Mouse (Mus musculus) urinary bladder, postnatal 14 days (tissue): ENCODE data around the gene Aldh3a2.

Source experiments
- DNase-seq: peaks from one replicate; pipeline ENCODE4 v3.0.0; 2021; ENCODE audit warnings: low spot score

The Aldh3a2 gene

DNA sequence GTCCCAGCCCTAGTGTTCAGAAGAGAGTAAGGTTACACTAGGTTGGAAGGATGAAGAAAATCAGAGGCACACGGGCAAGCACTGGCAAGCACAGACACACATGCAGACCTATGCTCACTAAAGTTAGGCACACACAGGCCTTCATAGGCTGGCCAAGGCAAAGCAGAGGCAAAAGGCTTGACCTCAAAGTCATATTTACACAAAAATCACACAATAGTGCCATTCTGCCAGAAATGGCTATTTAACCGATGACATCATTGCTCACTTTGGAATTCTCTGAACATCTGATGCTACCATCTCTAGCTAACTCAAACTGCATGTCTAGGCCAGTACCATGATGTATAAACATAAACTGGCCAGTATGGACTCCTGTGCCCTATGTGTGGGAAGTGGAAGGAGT is 6.7 kb upstream of the Aldh3a2 start:
- DNase-seq = no peak

DNA sequence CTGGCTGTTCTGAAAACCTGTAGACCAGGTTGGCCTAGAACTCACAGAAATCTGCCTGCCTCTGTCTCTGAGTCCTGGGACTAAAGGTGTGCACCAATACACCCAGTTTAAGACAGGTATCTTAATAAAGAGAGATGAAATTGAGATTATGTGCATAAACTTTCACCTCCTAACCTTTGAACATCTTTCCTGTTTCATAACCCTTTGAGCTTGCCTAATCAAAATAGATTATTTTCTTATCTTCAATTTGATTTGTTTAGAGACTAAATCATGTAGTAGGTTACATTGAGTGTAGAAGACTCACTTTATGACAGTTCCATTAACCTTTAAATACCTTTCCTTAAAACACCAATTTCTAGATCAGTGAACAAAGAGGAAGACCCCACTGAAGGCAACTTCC is 4.3 kb upstream of the Aldh3a2 start:
- no peak for DNase-seq

DNA sequence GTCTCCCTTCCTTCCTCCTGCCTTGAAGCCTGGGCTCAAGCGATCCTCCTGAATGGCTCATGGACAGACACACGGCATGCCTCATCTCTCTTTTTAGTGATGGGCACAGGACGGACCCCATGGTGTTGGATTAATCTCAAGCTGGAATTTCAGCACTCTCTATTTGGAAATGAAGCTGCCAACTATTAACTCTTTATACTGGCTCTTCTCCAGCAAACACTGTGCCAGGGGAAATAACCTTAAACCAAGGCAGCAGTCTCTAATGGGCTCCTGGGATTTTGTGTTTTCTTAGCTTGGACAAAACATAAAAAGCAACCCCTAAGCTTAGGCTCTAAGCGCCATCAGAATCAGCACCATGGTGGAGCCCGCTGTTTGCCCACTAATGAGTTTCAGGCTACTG is 3.1 kb upstream of the Aldh3a2 start:
- DNase-seq = no peak

DNA sequence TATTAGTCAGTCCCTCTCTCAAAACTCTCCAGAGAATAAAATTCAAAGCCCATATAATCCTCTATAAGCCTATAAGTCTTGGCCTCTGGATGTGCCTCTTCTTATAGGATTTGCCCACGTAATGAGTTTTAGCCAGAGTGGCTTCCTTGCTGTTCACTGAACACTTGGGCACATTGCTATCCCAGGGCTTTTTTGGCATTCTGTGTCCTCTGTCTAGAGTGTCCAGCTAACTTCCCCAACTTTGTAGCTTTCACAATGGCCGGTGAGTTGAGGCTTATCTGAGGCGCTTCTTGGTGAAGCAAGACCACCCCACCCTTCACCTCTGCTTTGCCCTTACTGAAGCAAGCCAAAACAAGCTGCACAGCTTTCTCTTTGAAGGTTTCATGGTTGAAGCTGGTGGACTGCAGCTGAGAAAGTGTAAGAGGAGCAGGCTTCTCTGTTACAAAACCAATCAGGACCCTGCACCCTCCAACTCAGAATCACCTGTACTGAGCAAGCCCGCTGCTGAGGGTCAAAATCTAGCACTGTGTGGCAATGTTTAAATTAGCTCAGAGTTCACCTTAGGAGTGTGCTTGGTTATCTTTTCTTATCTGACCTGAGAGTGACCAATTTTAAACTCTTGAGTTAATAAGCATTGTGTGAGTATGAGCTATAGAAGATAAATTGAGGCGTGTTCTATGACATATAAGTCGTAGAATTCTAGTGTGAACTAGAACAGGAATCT is 1.5 kb upstream of the Aldh3a2 start:
- DNase-seq = no peak

DNA sequence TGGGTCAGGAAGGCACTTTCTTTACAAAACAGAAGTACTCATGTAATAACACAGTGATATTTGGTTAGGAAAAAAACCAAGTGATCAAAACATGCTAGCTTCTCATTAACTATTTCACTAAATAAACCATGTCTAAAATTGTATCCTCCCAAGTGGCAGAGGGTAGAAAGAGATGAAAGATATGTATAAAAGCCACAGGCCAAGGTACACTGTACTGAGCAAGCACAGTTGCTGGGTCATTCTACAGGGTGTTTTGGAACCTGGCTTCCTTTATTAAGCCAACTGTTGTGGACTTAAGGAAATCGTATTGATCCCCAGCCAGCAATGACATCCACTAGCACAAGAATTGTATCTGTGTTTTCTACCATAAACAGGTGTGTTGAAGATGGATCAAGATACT is 3.4 kb downstream of the Aldh3a2 start:
- DNase-seq = no peak

DNA sequence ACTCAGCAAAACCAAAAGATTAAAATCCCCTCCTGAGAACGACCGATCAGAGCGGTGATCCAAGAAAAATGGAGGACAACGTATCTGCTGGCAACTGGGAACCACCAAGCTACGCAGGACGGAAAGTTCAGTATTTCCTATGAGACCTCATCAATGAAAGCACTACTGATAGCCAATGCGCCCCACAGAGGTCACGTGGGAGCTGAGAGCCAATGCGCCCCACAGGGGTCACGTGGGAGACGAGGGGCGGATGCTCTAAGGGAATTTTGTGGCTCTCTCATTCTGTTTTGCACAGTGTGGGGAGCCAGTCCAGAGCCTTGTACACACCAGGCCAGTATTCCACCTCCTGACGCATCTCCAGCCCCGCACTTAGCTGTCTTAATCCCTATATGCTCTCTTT is 4.7 kb downstream of the Aldh3a2 start:
- no peak for DNase-seq

DNA sequence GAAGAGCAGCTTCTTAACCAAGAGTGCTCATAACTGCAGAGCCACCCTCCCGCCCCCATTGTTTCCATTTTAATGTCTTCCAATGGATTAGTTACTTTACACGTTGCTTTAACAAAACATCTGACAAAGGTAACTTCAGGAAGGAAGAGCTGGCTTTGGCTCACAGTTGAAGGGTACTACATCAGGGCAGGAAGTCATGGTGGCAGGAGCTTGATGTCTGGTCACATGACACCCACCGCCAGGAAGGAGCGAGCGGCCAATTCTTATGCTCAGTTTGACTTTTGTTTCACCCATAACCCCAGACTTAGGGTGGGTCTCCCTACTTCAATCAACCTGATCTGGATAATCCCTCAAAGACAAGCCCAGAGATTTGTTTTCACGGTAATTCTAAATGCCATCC is 8.2 kb downstream of the Aldh3a2 start:
- no peak for DNase-seq

DNA sequence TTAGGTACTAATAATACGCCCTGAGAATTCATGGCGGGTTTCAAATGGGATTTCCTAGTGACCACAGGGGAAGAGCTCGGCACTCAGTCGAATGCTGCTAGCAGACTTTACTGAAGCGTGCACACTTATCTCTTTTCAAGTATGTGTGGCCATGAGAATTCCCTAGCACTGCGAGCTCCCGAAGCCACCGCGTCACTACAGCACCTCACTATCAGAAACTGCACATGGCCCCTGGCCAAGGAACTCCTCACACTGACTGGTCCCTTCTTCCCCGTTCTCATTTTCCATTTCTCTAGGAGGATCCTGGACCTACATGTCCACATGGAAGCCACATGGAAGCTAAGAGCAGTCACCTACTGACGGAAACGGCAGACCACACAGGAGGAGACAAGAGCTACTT is 14.5 kb downstream of the Aldh3a2 start:
- DNase-seq = no peak

DNA sequence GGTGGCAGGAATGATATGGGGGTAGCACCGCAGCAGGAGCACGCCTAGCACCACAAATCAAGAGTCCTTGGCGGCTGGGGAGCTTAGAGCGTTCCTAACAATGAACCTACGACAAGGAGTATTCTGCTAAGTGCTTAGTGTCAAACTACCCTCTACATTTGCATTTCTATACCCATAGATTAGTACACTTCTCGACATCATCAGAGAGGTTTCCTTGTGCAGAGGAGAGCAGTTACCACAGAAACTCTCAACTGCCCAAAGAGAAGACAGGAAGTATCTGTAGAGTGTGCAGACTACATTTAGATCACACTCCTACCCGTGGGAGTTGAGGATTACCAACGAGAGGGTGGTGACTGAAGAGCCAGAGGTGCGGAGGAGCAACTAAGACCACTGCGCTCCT is 15.5 kb downstream of the Aldh3a2 start:
- no peak for DNase-seq

DNA sequence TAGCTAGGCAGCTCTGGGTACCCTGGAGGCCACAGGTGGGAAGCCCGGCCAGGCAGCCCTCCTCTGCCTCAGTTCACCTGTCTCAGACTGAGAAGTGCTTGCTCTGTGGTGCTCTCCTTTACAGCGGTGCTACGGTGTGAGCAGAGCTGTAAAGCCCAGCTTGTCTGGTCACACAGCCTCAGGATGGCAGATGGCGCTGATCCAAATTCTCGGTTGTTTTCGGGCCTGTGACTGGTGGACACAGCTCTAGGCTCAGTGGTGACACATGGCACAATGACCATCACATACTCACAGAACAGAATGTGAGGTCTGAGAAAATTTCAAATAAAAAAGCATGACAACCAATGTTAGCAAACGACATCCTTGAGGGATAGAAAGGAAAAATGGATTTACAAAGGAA is 22.9 kb downstream of the Aldh3a2 start:
- no peak for DNase-seq

DNA sequence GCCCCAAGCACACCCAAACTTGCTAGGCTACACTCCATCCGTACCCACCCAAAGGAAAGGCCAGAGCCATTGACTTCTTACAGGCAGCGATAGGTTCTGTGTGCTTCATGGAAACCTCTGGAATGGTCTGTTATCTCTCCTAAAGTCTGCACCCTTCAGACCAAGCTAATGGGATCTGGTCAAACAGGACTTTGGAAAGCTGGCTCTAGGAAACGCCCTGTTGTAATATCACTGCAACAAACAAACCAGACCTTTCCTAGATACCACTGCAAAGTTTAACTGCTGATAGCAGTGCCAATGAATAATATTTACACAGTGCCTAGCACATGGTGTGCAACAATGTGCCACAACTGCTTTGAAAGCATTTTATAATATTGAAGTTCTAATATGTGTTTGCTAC is 31.2 kb downstream of the Aldh3a2 start:
- DNase-seq = no peak

DNA sequence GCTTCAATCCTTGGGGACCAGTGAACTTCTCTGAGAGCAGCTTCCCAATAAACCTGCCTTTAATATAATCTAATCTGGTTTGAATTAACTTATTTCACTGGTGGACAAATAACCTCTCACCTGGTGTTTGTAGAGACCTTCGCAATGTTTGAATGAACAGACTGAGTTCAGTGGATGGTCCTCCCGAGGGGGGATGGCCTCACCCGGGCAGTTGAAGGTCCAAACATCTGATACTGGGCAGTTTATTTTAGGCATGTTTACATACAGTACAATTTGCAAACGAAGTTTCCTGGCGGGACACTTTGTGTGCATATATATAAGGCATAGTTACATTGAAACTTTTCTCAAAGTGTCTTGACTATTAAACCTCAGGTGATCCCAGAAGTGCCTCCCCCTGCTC is 33.1 kb downstream of the Aldh3a2 start:
- no peak for DNase-seq

DNA sequence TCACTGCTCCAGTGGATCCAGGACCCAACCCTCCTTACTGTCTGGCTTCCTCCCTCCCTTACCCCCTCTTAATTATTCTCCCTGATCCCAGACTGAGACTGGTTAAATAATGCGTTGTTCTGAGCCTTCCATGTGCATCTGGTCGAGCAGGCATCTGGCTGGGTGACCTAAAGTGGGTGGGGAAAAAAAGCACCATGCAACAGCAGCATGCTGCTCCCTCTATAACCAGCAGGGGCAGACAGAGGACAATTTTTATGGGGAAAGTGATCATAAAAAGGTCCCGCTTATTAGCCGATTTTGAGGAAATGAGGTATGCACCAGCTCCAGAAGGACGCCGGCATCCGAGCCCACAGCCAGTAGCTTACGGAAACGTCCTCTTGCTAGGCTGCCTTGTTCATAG is 35.9 kb downstream of the Aldh3a2 start:
- DNase-seq = peak; percentile 79

DNA sequence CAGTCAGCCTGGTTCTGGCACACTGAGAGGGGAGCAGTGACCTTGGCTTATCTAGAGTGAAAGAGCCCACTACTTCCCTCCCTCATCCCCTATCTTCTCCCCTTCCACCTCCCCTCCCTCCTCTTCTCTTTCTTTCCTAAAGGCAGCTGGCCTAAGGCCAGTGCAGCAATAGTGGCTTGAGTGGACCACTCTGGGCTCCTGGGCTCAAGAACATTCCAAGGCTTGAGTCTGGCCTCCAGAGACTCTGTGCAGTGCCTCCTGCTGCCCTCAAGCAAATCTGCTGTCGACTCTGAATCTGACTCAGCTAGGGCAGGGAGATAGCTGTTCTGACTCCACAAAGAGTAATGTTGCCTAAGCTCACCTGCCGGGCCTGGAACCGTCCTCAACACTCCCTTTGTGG is 38.9 kb downstream of the Aldh3a2 start:
- no peak for DNase-seq

DNA sequence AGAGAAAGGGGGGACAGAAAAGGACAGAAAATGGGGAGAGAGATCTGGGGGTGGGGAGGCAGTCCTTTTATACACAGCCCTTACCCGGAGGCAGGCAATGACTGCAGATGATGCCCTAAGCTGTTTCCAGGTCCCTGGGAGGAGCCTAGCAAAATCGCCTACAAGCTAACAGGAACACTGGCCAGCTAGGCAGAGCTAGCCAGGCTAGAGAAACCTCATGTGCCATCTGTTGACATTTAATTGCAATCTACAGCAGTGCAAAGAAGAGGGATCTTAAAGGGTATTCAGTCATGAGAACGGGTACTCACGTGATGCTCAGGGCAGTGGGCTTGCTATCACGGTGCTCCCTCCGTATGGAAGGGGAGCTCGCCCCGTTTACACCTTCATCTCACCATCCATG is 39.4 kb downstream of the Aldh3a2 start:
- DNase-seq = no peak

DNA sequence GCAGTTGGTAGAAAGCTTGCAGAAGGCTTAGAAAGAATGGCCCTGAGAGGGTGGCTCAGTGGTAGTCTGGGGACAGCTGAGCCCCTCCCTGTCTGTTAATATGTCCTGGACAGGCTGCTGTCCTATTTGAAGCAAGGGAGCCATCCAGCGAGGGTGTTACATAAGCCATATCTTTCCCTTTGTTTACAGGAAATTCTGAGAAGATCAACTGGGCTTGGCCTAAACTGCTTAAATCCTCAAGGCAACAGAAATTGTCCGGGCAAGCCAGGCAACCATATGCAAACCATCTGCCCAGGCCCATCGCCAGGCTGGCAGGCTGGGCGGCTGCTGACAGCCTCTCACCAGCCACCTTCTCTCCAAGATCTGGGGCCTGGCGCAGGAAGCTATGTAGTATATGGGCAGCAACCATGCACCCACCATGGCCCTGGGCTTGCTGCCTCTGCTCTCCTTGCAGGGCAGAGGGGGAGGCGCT is 41.3 kb downstream of the Aldh3a2 start:
- peak; percentile 45 for DNase-seq

DNA sequence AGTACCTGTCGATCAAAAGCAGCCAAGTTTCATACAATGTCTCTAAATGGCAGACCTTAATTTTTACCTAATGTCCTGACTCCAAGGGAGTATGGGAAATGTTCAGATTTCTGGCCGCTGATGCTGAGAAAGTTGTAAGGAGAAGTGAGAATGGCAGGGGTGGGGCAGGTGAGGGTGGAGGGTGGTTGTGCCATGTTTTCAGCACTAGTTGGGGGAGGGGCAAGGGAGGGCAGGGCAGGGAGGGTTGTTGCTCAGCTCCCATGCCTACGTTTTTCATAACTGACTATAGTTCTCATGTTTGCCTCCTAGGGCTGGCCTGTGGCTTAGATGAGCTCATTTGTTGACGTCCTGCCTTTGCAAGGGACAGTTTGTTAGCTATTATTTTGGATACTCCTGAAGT is 41.8 kb downstream of the Aldh3a2 start:
- DNase-seq = no peak

DNA sequence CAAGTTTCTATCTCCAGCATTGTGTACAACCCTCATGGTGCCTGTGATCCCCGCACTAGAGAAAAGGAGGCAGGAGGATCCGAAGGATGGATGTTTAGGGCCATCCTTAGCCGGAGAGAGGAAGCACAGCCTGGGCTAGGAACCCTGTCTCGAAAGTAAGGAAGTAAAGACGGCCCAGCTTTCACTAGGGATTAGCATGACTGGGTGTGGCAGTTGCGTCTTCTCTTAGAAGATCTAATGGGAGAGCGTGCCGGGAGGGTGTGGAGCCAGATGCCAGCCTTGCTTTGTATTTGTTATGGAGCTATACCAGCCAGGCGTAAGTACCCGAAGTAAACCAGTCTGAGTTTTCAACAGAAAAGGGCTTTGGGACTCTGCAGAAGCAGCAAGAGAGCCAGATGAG is 42.4 kb downstream of the Aldh3a2 start:
- DNase-seq = no peak

DNA sequence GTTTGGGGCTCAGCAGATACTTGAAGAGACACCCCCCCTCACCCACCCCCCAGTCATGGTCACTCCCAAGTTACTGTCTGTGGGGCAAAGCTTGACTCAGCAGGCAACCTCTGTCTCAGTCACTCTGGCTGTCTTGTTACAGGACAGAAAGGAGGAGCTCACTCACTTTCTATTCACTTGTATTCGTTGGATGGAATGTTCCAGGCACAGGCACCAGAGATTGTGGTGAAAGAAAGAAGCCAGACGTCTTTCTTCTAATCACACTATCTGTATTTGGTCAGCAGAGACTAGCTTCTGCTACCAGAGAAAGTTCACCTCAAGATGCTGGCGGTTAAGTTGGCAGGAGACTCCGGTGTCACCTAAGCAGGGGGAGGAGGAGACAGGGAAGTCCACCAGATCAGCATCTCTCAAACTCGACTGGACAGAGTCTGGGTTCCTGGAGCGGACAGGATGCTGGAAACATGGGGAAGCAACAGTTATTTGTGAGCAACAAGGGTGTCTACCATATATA is 43.0 kb downstream of the Aldh3a2 start:
- DNase-seq = no peak

DNA sequence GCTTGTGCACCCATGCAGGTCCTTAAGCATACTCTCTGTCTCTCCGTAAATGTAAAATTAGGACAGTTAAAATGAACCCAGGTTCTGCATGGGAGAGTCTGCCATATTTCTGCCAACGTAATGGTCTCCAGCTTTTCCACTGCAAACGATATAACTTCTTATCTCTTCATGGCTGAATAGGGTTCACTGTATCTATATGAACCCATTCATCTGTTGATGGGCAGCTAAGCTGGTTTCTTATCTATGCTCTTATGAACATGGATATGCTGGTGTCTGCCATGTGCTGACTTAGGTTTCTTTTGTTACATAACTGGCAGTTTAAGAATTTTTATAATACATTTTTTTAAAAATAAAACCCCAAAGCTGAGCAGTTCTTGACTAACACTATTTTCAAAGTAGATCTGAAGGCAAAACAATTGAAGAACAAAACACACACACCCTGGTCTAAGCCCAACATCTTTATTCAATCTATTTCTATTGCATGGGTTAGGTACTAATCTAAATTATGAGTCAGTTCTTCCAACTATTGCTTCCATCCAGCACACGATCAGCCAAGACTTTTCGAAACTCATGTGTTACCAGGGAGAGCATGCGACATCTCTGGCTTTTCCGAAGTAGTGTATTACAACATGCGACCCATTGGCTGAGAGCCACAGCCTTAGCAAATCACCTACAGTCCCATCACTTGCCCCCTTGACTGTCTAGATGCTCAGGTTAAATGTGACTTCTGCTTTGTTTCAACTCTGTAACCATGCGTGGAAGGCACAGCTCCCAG is 44.1 kb downstream of the Aldh3a2 start:
- DNase-seq = peak; percentile 14

DNA sequence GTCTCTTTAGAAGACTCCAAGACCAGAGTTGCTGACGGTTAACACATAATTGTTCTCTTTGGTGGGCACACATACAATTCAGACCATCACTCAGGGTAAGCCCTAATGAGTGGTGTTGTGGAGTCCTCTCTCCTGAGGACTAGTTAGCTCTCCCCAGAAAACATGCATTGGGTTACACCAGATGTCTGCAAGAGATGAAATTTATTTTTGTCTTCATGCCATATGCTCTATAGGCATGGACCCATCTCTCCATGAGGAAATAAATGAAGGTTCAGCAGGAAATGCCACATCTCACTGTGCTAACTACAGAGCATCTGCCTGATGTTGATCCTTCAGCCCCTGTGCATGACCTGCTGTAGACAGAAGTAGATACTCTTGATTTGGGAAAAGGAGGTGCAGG is 45.3 kb downstream of the Aldh3a2 start:
- no peak for DNase-seq

DNA sequence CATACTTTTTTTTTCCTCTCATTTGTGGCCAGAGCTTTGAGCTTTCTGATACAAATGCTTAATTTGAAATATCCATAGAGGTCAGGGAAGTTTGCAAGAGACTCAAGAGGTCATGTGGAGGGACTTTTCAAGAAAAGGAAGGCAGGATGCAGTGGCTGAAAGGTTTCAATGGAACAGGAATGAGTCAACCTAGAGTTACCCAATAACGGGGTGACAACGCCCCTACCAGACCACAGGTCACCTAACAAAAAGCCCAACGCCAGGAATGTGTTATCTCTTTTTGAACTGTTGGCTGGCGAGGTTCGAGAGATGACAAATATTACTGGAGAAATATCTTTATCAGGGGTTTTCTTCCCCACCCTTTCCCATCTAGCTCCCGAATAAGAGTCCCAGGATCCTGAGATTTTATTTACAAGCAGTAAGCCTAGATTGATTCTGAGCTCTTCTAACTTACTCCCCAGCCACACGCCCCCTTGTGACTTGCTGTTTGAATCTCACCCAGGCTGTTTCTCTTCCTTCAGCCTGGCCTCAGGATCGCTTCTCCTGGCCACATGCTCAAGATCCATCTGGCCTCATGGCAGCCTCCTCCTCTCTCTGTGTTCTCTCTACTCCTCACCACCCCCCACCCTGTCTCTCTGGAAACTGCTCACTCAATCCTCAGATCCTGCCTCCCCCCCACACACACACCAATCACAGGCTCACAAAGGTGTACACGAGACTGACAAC is 46.9 kb downstream of the Aldh3a2 start:
- peak; percentile 21 for DNase-seq

DNA sequence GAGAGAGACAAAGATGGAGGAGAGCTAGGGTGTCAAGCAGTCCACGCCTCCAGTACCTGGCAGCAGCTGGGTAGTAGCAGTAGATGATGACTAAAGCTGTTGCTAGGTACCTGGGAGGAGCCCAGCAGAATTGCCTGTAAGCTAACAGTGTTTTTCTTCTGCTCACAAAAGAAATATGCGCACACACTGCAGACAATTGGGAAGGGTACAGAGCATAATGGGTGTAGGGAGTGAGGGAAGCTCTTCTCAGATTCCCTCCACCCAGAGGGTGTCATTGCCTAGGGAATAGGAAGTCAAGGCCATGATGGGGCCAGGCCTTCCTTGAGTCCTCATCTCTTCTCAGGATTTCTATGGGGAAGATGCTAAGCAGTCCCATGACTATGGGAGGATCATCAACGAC is 51.3 kb downstream of the Aldh3a2 start:
- no peak for DNase-seq
